Mouse (Mus musculus): Measurements from ENCODE around the gene Hoxd3.

The Hoxd3 gene

GRCm38 (mm10) chr2:74728303-74728680 lies 16.6 kb downstream of the Hoxd3 start:
- no peak for DNase-seq (ENCODE audit: low spot score in 2 of 2)

- DNase-seq (ENCODE audit: low spot score in 2 of 2), result no peak
Observed at GRCm38 (mm10) chr2:74730331-74730730, 18.6 kb downstream of the Hoxd3 start.

- no peak for DNase-seq (ENCODE audit: low spot score in 2 of 2)
Observed at GRCm38 (mm10) chr2:74731055-74731454, 19.3 kb downstream of the Hoxd3 start.

GRCm38 (mm10) chr2:74731799-74732512 lies 20.2 kb downstream of the Hoxd3 start:
- no peak for DNase-seq (ENCODE audit: low spot score in 2 of 2)

- no peak for DNase-seq (ENCODE audit: low spot score in 2 of 2)
Observed at GRCm38 (mm10) chr2:74732513-74733316, 21.0 kb downstream of the Hoxd3 start.

GRCm38 (mm10) chr2:74733317-74733661 lies 21.6 kb downstream of the Hoxd3 start:
- no peak for DNase-seq (ENCODE audit: low spot score in 2 of 2)

GRCm38 (mm10) chr2:74733765-74734164 lies 22.0 kb downstream of the Hoxd3 start:
- no peak for DNase-seq (ENCODE audit: low spot score in 2 of 2)

GRCm38 (mm10) chr2:74734451-74734850 lies 22.7 kb downstream of the Hoxd3 start:
- DNase-seq (ENCODE audit: low spot score in 2 of 2), result no peak

- DNase-seq (ENCODE audit: low spot score in 2 of 2), result no peak
Observed at GRCm38 (mm10) chr2:74734996-74735811, 23.5 kb downstream of the Hoxd3 start.

GRCm38 (mm10) chr2:74735851-74736687 lies 24.3 kb downstream of the Hoxd3 start:
- no peak for DNase-seq (ENCODE audit: low spot score in 2 of 2)

- no peak for DNase-seq (ENCODE audit: low spot score in 2 of 2)
Observed at GRCm38 (mm10) chr2:74736688-74737577, 25.2 kb downstream of the Hoxd3 start.

GRCm38 (mm10) chr2:74737578-74738070 lies 25.9 kb downstream of the Hoxd3 start:
- no peak for DNase-seq (ENCODE audit: low spot score in 2 of 2)

- no peak for DNase-seq (ENCODE audit: low spot score in 2 of 2)
Observed at GRCm38 (mm10) chr2:74738623-74739475, 27.1 kb downstream of the Hoxd3 start.

GRCm38 (mm10) chr2:74739476-74739800 lies 27.7 kb downstream of the Hoxd3 start:
- DNase-seq (ENCODE audit: low spot score in 2 of 2), result no peak

- no peak for DNase-seq (ENCODE audit: low spot score in 2 of 2)
Observed at GRCm38 (mm10) chr2:74739869-74740268, 28.1 kb downstream of the Hoxd3 start.

GRCm38 (mm10) chr2:74740311-74741091 lies 28.8 kb downstream of the Hoxd3 start:
- DNase-seq (ENCODE audit: low spot score in 2 of 2), result no peak

GRCm38 (mm10) chr2:74741252-74741978 lies 29.7 kb downstream of the Hoxd3 start:
- DNase-seq (ENCODE audit: low spot score in 2 of 2), result no peak

- no peak for DNase-seq (ENCODE audit: low spot score in 2 of 2)
Observed at GRCm38 (mm10) chr2:74741979-74742277, 30.2 kb downstream of the Hoxd3 start.

Measured in spleen, postnatal 10 days (tissue).